Mouse (Mus musculus): ENCODE measurements around the gene Apol9a.

GRCm38 (mm10) chr15:77354848-77355551 lies 55.9 kb downstream of the Apol9a start:
- no peak for TF ChIP-seq POLR2A (IDR thresholded peaks at IDR 0.05; ENCODE audit: extremely low read depth, insufficient read depth, low read length)
- TF ChIP-seq CTCF (IDR thresholded peaks at IDR 0.05; ENCODE audit: low read depth, low read length) = no peak

Data from liver, adult 2 months (tissue).